Mouse (Mus musculus): ENCODE results near the gene Aven. TPM values are rescaled to one million over a fixed set of nuclear protein-coding genes. Genes with fewer than 3 reads are reported as not detected.
A peak's percentile ranks its signal among the peaks of the same experiment; 100 is the strongest.
"Not testable (repeated sequence)": the region's sequence is repeated elsewhere in the genome, so short reads cannot be mapped to it uniquely, and the experiment has no call there.

The Aven gene
- 10 to 100 TPM in 3 of 4 experiments, 1 to 10 TPM in 1; 8.8 to 16.3 (median 13.1) TPM for total RNA-seq (2022)

DNA sequence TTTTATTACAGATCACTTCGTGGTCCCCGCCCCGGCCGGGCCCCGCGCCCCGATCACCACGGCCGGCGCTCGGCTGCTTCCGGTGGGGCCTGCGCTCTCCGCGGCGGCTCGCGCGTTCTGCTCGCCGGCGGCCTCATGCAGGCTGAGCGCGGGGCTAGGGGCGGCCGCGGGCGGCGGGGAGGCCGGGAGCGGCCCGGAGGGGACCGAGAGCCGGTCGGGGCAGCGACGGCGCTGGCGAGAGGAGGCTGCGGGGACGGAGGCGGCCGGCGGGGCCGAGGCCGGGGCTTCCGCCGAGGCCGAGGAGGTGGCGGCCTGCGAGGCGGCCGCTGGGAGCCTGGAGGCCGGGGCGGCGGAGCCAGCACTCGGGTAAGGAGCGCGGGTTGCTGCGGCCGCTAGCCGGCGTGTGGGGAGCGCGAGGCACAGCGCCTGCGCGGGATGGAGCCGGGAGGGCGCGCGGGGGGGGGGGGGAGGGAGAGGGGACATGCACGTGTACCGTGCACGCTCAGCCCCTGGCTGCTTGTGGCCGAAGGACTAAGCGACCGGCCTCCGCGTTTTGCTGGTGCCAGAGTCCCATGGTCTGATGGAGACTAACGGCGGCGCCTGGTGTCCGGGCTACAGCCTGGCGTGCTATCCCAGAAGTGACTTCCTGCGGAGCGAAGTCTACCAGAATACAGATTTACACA is at the start of gene Aven:
TSS of gene Aven (plus strand) at position 109 of the 683 bp plus-strand sequence.
- DNase-seq, result peak; percentile 71

DNA sequence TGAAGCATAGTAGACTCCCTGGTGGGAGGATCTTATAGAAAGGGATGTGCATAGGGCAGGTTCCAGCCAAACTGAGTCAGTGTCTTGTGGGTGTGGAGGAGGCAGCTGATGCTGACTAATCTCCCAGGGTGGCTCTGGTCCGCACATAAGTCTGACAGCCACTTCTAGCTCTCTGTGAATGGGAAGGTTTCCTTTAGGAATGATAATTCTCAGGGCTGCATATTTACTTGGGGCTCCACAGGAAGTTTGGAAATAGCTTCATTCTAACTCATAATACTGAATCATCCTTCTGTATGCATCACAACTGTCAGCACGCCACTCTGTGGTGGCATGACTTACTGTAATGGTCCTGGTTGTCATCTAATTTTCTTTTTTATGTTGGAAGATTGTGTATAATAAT is 49.3 kb upstream of the Aven start:
- DNase-seq, result no peak

DNA sequence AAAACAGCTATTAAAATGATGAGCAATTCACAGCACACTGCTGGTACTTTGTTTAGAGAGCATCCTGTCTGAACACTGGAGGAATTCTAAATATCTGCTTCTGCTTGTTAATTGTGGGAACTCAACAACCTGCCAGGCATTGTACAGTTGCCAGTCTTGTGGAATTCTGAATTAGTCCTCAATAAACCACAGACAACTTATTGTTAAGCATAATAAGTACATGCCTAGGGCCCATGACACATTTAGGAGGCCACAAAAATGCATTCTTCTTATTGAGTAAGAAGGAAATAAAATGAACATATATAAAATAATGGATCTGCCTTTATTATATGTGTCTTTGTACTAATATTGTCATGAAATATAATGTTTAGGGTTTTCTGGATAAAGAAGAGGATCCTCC is 47.3 kb upstream of the Aven start:
- DNase-seq, result no peak

DNA sequence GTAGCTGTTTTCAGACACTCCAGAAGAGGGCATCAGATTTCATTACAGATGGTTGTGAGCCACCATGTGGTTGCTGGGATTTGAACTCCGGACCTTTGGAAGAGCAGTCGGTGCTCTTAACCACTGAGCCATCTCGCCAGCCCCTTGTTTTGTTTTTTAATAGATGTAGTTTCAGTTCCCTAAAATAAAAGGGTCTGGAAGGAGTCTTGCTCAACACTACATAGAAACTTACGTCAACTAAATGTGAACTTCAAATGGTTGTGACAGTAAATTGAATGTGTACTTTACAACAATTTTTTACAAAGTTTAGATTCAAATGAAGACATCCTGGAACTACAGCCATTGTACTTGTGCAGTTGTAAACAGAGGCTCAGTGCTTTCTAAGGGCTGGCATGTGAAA is 44.7 kb upstream of the Aven start:
- DNase-seq, result not testable (repeated sequence)

DNA sequence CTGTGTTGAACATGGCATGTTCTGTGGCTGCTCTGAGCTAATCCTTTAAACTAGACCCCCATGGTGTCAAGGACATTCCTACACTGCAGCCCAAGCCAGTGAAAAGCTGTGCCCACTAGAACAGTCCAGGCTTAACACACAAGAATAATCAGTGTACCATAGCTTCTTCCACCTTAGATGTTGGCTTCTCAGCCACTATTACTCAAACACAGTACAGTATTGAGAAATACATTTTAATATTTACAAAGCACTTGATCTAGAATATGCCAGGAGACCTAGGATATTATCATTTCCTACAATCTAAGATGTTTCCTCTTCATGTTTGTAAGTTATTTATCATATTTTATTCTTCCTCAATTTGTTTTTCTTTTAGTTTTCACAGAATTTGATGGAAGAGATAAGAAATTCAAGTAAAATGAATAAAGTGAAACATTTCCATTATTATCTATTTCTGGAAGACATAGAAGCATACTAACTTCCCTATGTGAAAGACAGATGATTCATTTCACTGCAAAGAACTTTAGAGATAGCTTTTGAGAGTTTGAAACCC is 44.2 kb upstream of the Aven start:
- no peak for DNase-seq

DNA sequence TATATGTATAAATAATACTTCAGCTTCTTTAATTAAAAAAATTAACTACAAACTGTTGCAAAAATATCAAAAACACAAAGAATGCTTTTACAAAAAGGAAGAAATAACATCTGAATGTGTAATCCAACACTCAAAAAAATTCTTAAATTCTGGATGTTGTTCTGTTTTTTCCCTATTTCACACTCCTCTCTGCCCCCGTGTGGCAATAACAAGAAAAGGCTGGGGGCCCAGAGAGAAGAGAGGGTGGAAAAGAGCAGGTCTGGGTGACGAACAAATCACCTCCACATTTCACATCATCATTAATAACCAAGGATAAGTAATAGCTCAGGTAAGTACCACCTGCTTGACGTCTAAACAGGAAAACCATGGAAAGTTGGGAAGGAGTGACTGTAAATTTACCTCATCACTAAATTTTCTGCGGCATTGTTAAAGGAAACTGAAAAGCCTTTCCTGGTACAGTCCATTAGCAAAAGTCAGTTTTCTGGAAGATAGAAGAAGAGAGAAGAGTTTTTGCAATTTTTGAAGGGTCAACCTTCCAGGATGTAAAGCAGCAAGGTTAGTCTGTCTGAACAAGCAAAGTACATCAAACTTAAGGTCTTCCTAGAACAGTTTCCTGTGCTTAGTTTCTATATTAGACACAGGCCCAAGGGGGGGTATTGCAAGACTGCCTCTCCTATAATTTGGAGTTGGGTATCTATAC is 43.0 kb upstream of the Aven start:
- no peak for DNase-seq

DNA sequence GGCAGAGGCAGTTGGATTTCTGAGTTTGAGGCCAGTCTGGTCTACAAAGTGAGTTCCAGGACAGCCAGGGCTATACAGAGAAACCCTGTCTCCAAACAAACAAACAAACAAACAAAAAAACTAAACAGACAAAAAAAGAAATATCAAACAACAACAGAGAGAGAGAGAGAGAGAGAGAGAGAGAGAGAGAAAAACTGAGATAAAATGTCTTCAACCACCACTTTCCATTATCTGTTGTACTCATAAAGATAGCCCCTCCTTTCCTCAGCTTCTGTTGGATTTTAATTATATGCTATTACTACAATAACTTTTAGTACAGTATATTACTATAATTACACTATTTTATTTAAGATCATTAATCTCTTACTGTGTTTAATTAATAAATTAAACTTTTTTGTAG is 40.3 kb upstream of the Aven start:
- DNase-seq, result not testable (repeated sequence)

DNA sequence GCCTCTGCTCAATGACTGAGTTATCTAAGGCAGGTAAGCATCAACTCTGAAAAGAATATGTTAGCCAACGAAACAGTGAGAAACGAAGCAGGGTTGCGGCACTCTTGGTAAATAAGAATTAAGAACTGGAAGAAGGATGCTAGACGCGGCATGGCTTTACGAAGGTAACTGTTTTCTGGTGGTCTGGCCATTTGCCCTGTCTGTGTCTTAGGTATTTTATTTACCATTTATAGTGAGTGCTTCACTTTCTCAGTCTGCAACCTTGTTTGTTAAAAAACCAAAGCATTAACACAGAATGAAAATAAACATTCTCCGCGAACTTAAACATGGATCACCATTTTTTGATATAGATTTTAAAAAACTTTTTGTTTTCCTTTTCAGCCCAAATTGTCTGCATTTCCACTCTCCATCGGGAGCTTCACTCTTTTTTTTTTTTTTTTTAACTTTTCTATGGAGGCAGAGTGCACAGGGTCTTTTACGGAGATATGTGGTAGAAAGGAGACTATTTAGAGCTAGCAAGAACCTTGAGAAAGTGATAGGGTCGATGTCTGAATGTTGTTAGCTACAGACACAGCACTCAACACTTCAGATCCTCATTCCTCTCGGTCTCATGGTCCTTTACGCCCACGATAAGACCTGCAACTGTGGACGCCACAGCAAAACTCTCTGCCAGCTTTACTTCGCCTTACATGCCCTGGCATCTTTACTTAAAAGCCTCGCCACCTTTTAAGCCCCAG is 38.5 kb upstream of the Aven start:
- DNase-seq, result no peak

DNA sequence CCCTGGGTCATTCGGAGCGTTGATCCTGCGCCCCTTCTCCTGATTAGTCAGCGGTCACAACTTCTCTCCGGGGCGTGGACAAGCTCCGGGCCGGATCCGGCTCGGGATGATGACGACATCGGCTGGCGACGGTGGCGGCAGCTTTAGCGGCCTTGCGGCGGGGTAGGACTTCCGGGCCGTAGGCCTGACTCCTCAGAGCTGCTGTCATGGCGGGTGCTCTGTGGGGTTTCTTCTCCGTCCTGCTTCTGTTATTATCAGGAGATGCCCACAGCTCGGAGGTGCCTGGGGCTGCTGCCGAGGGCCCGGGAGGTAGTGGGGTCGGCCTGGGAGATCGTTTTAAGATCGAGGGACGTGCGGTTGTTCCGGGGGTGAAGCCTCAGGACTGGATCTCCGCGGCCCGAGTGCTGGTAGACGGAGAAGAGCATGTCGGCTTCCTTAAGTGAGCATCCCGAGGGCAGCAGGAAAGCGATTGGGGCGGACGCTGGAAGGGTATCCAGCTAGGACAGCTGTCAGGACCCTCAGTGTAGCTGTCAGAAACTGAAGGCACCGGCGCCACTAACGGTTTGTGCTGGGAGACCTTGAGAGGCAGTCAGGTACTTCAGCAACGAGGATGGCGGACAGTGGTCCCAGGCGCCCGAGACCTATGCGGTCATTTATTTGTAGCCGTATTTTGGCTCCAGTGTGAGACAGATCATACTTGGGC is 37.8 kb upstream of the Aven start, which contains the start of gene Emc7:
TSS of gene Emc7 (plus strand) at position 136 of the 703 bp plus-strand sequence.
- DNase-seq, result peak; percentile 95

DNA sequence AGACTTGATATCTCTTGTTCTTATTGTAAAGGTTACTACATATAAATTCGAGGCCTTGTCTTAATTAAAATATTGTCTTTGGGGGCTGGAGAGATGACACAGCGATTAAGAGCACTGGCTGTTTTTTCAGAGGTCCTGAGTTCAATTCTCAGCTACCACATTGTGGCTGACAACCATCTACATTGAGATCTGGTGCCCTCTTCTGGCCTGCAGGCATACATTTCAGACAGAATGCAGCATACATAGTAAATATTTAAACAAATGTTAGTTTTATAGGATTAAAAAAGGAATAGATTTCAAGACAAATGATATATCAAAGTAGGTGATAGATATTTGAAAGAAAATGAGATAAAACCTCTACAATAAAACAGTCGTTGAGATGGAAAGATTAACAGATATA is 32.2 kb upstream of the Aven start:
- DNase-seq, result no peak

DNA sequence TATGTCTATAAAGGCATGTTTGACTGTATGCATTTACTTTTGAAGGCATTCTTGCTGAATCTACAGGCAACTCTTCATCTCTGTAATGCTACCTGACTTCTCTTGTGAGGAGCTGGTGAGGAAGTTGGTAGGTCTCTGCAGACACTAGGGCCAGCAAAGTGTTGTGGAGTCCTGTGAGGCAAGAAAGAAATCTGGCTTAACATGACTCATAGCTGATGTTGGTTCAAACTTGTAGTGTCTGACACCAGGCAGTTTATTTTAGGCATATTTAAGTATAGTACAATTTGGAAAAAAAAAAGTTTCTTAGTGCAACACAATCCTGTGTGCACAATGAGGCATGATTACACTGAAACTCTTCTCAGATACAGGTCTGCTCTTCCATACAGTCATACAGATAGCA is 23.2 kb upstream of the Aven start:
- DNase-seq, result no peak

DNA sequence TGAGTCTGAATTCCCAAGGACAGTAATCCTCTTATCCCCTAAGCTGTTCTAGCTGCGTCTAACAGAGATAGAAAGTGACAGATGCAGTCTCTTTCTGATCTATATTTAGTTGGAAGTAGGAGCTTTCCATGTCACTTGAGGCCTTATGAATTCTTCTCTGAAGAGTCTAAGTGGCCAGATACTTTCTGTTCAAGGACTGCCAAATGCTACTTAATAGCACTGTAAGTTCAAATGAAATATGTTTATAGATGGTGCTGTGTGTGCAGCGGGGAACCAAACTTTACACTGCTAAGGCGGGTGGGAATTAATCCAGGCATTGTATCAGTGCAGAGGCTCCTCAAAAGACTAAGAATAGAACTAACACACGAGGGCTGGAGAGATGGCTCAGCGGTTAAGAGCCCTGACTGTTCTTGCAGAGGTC is 21.8 kb upstream of the Aven start:
- DNase-seq, result no peak

DNA sequence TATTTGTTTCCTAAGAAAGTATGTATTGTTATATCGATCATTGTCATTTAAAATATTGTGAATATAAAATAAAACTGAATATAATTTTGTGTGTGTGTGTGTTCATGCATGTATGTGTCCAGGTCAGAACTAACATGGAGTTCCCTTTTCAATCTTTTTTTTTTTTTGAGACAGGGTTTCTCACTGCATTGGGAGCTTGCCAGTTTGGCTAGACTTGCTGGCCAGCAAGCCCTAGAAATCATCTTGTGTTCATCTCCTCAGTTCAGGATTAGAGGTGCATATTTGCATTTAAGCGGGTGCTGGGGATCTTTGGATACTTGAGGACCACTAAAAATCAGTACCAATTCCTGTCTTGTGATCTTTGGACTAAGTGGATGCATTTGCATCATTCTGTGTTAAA is 20.7 kb upstream of the Aven start:
- no peak for DNase-seq

DNA sequence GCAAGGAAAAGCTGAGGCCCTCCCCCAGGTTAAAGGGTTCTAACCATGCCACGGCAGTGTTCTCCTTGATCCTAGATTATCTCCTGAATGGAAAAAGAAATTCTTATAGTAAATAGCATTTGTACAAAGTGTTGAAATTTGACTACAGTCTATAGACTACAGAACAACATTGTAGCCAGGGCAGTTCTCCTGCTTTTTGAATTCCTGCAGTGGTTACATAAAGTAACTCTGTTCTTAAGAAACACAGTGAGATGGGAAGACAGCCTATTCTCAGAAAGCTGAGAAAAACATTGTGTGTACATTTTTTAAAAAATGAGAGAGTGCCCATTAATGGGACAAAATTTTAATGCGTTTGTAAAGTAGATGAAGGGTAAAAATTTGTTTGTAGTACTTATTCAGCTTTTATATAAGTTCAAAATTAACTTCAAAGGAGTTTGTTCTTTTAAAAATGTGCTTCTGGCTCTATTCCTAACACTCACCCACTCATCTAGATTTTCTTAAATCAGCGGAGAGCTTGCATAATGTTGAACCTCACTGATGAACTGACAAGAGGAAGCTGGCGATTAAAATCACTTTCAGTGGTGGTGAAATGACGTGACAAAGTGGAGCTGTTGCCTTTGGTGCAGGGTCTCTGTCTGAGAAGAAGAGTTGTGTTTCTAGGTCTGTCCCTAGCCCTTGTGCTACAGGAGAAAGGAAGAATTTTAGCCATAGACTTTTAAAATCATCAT is 17.6 kb upstream of the Aven start:
- no peak for DNase-seq

DNA sequence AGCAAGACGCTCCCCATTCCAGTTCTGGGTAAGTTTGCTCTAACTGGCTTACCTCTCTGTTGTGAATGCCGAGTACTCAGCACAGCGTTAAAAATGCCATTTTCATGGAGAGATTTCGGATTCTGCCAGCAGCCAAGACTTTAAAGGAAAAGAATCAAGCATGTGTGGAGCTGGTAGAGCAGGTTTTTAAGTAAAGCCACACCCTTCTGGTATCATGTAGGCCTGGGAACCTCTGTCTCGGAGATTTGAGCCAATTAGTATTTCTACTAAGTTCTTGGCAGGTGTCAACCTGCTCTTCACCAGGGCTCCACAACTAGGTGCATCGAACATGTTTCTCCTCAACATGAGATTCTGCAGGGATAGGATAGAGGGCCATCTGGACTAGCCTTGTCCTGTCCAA is 16.2 kb upstream of the Aven start:
- no peak for DNase-seq

DNA sequence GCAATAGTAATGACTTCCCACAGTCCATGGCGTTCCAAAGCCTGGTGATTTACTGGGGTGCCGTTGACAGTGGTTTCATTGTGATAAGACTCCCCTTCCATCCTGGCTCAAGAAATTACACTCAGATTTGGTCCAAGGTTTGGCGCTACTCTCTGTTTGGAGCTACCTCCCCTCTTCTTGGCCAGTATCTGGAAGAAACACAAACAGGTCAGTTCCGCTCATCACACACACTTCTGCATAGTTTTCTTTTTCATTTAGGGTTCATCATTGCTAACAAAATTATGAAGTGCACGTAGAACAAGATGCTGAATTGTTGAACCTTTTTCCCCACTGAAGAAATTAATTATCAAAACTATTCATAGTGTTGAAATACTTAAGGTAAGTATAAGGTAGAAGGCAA is 12.1 kb upstream of the Aven start, which contains the start of gene Chrm5:
TSS of gene Chrm5 (minus strand) at position 101 of the 400 bp plus-strand sequence.
- no peak for DNase-seq

DNA sequence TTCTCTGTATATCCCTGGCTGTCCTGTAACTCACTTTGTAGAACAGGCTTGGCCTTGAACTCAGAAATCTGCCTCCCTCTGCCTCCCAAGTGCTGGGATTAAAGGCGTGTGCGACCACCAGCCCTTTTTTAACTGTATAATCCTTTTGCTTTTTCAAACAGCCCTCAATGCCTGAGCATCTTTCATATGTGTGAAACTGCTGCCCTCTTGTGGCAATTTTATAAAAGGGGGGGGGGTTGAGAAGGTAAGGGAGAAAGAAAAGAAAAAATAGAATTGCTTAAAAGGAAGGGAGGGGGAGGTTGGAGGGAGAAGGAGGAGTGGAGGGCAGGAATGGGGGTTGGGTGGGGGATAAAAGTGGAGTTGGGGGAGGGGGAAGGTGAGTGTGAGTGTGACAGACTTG is 11.2 kb upstream of the Aven start:
- no peak for DNase-seq

DNA sequence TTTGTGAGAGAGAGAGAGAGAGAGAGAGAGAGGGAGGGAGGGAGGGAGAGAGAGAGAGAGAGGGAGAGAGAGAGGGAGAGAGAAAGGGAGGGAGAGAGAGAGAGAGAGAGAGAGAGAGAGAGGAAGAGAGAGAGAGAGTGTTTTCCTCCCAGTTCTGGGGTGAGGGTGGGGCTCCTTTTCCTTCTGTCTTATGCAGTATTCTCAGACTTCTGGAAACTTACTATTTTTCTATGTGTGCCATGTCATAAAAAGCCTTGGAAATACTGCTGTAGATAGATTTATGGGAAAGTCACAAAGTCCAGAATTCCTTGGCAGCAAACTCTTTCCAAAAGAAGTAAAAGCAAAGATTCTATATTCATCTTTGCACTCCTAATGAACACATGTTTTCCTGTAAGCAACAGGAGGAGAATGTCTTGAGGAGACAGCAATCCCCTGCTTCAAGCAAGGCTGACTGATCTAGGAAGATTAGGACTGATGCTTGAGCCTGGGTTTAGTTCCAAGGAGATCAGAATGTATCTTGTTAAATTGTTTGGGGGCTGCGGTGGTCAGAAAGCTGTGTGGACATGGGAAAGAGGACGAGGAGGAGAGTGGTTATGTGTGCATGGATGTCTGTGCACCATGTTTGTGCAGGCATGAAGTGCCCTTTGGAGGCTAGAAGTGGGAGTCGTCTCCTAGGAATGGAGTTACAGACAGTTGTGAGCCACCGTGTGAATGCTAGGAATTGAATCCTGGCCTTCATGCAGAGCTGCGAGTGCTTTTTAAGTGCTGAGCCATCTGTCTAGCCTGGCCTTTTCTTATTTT is 10.0 kb upstream of the Aven start:
- DNase-seq, result no peak

DNA sequence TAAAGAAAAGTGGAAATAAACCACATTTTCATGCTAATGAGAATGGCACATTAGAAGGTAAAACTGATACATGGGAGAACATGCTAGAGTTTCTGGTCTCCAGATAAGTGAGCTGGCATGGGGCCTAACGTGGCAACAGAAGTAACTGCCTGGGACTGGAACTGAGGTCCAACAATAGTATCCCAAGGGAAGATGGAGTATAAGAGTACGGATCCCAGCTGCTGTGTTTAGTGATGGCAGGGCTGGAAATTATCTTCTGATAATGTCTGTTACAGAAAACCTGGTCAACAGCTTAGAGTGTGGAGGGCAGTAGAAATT is 9.5 kb upstream of the Aven start:
- DNase-seq, result no peak

DNA sequence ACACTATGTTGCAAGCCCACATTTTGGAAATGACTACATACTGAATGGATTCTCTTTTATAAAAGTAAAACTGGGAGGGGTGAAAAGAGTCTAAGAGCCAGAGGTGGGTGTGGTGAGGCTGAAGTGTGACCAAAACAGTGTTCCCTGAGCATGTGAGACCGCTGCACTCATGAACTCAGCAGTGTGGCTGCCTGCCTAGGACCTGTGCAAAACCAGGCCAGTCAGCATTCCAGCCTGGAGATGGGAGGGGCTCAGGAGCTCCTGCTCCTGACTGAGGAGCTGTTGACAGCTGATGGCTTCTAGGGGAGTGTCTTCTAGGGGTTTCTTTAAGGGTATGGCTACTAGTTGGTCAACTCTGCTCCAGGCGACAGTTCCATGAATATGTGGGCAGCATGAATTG is 7.9 kb upstream of the Aven start:
- DNase-seq, result no peak
